Mouse (Mus musculus): ENCODE results near the gene Gm10643. TPM values are rescaled to one million over a fixed set of nuclear protein-coding genes. Genes with fewer than 3 reads are reported as not detected.

Gene Gm10643
- polyA plus RNA-seq, 1 experiment: 0.48 TPM

GRCm38 (mm10) chr8:84067047-84067573, 2.2 kb upstream of the Gm10643 start:
- 1% methylated on average over 56 of the region's 58 CpGs for WGBS

GRCm38 (mm10) chr8:84066291-84066930, 1.5 kb upstream of the Gm10643 start, which contains the start of gene Rfx1:
Gene Rfx1 (plus strand): TSS chr8:84066834.
- peak within 1 kb of the TSS; percentile 77 for H3K4me3 ChIP-seq (ENCODE audit: low read depth, low read length)
- peak within 1 kb of the TSS; percentile 88 for H3K27ac ChIP-seq (ENCODE audit: insufficient read depth, low read depth, low read length)
- H3K36me3 ChIP-seq (ENCODE audit: control insufficient read depth, insufficient read depth, low read length): no peaks in the 10 kb centered on the region
- H3K27me3 ChIP-seq (ENCODE audit: control insufficient read depth, insufficient read depth, low read length): no peaks in the 10 kb centered on the region
- under 1% methylated on average over 51 of the region's 51 CpGs for WGBS
- TF ChIP-seq CTCF (IDR thresholded peaks at IDR 0.05; ENCODE audit: extremely low read depth, insufficient read length, insufficient replicate concordance, low read depth, low read length): no peak
- TF ChIP-seq POLR2A (IDR thresholded peaks at IDR 0.05; ENCODE audit: low read depth, low read length): peak; percentile 84
- peaks cover 26% of the 10 kb centered on the region for H3K4me1 ChIP-seq (ENCODE audit: control insufficient read depth, insufficient read depth, insufficient read length, low read length)

More at GRCm38 (mm10) chr8:84067047-84067573, 2.2 kb upstream of the Gm10643 start:
- H3K4me1 ChIP-seq (ENCODE audit: control insufficient read depth, insufficient read depth, insufficient read length, low read length): peaks cover 27% of the 10 kb centered on the region
- TF ChIP-seq CTCF (IDR thresholded peaks at IDR 0.05; ENCODE audit: extremely low read depth, insufficient read length, insufficient replicate concordance, low read depth, low read length): no peak
- TF ChIP-seq POLR2A (IDR thresholded peaks at IDR 0.05; ENCODE audit: low read depth, low read length): peak; percentile 54; the same call in 1 of the 2 replicates
- H3K27ac ChIP-seq (ENCODE audit: insufficient read depth, low read depth, low read length): peak overlapping the region; percentile 67
- H3K4me3 ChIP-seq (ENCODE audit: low read depth, low read length): peak overlapping the region; percentile 77
- H3K27me3 ChIP-seq (ENCODE audit: control insufficient read depth, insufficient read depth, low read length): no peaks in the 10 kb centered on the region
- no peaks in the 10 kb centered on the region for H3K36me3 ChIP-seq (ENCODE audit: control insufficient read depth, insufficient read depth, low read length)

GRCm38 (mm10) chr8:84065457-84066072, 628 bp upstream of the Gm10643 start:
- Histone ChIP-seq H3K27me3 (ENCODE audit: control insufficient read depth, insufficient read depth, low read length) (no peaks in the 10 kb centered on the region), H3K27ac (ENCODE audit: insufficient read depth, low read depth, low read length) (peak overlapping the region; percentile 88), H3K4me1 (ENCODE audit: control insufficient read depth, insufficient read depth, insufficient read length, low read length) (peaks cover 25% of the 10 kb centered on the region), H3K36me3 (ENCODE audit: control insufficient read depth, insufficient read depth, low read length) (no peaks in the 10 kb centered on the region), H3K4me3 (ENCODE audit: low read depth, low read length) (peak overlapping the region; percentile 76)
- WGBS: 19% methylated on average over 5 of the region's 5 CpGs
- TF ChIP-seq POLR2A (IDR thresholded peaks at IDR 0.05; ENCODE audit: low read depth, low read length) (no peak), CTCF (IDR thresholded peaks at IDR 0.05; ENCODE audit: extremely low read depth, insufficient read length, insufficient replicate concordance, low read depth, low read length) (no peak)

DNA sequence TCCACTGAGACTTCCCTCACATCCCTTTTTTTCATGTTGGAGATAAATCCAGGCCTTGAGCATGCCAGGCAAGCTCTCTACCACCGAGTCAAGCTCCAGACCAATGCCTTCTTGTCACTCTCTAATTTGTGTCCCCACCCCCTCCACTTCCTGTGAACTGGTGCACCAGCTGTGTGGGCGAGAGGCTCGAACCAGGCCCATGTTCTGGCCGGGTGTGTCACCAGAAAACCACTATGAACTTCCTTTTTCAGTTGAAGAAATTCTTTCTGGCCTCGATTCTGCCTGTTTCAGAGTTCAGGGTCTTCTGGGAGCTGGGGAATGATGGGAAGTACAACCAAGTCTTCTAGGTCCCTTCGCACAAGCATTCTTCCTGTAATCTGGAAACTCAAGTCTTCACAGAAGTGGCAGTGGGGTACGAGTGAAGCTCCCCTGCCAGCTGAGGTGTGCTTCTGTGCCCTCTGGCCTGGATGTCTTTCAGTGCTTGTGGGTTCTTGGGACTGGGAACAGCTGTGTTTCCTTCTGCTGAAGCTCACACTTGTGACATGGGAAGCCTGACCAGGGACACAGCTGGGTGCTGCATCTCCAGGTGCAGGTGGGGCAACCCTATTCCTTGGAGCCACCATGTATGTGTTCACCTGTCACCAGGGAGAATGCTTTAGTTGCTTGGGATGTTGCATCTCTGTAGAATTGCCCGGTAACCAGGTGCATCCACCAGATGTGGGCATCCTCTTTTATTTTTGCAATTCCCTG, 901 bp downstream of the Gm10643 start:
- 48% methylated on average over 8 of the region's 8 CpGs for WGBS
- H3K27me3 ChIP-seq (ENCODE audit: control insufficient read depth, insufficient read depth, low read length): no peaks in the 10 kb centered on the region
- H3K36me3 ChIP-seq (ENCODE audit: control insufficient read depth, insufficient read depth, low read length): no peaks in the 10 kb centered on the region
- H3K27ac ChIP-seq (ENCODE audit: insufficient read depth, low read depth, low read length): peak overlapping the region; percentile 11
- H3K4me3 ChIP-seq (ENCODE audit: low read depth, low read length): no peak overlapping the region
- H3K4me1 ChIP-seq (ENCODE audit: control insufficient read depth, insufficient read depth, insufficient read length, low read length): peaks cover 16% of the 10 kb centered on the region; the same call in 1 of the 2 replicates
- TF ChIP-seq CTCF (IDR thresholded peaks at IDR 0.05; ENCODE audit: extremely low read depth, insufficient read length, insufficient replicate concordance, low read depth, low read length): no peak
- TF ChIP-seq POLR2A (IDR thresholded peaks at IDR 0.05; ENCODE audit: low read depth, low read length): no peak

DNA sequence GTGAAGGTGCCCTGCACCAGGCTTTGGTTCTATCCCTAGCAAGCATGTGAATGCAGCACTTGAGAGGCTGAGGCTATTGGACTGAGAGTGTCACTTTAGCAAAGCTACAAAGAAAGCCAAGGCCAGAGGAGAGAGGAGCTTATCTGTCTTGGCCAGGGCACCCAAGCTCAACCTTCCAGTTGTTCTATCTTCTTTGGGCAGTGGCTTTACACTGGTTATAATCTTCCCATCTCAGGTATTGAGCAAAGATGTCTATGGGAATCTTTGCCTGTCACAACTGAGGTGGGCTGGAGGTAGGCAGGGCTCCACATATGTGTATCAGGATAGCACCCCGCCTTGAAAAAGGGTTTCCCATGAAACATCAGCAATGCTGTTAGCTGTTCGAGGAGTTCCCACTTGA, 4.7 kb downstream of the Gm10643 start:
- no peaks in the 10 kb centered on the region for H3K27me3 ChIP-seq (ENCODE audit: control insufficient read depth, insufficient read depth, low read length)
- no peak overlapping the region for H3K4me3 ChIP-seq (ENCODE audit: low read depth, low read length)
- WGBS: 87% methylated on average over 2 of the region's 2 CpGs
- no peaks in the 10 kb centered on the region for H3K36me3 ChIP-seq (ENCODE audit: control insufficient read depth, insufficient read depth, low read length)
- no peaks in the 10 kb centered on the region for H3K4me1 ChIP-seq (ENCODE audit: control insufficient read depth, insufficient read depth, insufficient read length, low read length)
- TF ChIP-seq POLR2A (IDR thresholded peaks at IDR 0.05; ENCODE audit: low read depth, low read length): no peak
- no peak for TF ChIP-seq CTCF (IDR thresholded peaks at IDR 0.05; ENCODE audit: extremely low read depth, insufficient read length, insufficient replicate concordance, low read depth, low read length)
- H3K27ac ChIP-seq (ENCODE audit: insufficient read depth, low read depth, low read length): no peak overlapping the region

DNA sequence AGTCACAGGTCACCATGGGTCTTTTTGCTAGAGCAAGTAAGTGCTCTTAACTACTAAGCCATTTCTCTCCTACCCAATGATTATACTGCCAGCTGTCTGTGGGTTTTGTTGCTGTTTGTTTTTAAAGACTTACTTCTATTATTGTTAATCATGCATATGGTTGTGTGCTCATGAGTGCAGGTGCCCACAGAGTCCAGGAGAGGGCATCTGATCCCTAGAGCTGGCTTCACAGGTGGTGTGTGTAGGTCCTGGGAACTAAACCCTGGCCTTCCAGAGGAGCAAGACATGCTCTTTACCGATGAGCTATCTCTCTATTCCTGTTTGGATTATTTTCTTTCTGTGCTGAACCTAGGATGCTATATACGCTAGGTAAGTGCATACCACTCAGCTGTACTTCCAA, 5.7 kb downstream of the Gm10643 start:
- WGBS: 93% methylated on average over 2 of the region's 2 CpGs
- Histone ChIP-seq H3K4me3 (ENCODE audit: low read depth, low read length) (no peak overlapping the region), H3K27ac (ENCODE audit: insufficient read depth, low read depth, low read length) (no peak overlapping the region), H3K36me3 (ENCODE audit: control insufficient read depth, insufficient read depth, low read length) (no peaks in the 10 kb centered on the region), H3K4me1 (ENCODE audit: control insufficient read depth, insufficient read depth, insufficient read length, low read length) (no peaks in the 10 kb centered on the region), H3K27me3 (ENCODE audit: control insufficient read depth, insufficient read depth, low read length) (no peaks in the 10 kb centered on the region)
- TF ChIP-seq CTCF (IDR thresholded peaks at IDR 0.05; ENCODE audit: extremely low read depth, insufficient read length, insufficient replicate concordance, low read depth, low read length) (no peak), POLR2A (IDR thresholded peaks at IDR 0.05; ENCODE audit: low read depth, low read length) (no peak)
